Mouse (Mus musculus): ENCODE results near the gene Ogfod2. TPM values are rescaled to one million over a fixed set of nuclear protein-coding genes. Genes with fewer than 3 reads are reported as not detected.

Gene Ogfod2
- total RNA-seq, 2 experiments from 2014 or later: 6.8 to 8.8 TPM

DNA sequence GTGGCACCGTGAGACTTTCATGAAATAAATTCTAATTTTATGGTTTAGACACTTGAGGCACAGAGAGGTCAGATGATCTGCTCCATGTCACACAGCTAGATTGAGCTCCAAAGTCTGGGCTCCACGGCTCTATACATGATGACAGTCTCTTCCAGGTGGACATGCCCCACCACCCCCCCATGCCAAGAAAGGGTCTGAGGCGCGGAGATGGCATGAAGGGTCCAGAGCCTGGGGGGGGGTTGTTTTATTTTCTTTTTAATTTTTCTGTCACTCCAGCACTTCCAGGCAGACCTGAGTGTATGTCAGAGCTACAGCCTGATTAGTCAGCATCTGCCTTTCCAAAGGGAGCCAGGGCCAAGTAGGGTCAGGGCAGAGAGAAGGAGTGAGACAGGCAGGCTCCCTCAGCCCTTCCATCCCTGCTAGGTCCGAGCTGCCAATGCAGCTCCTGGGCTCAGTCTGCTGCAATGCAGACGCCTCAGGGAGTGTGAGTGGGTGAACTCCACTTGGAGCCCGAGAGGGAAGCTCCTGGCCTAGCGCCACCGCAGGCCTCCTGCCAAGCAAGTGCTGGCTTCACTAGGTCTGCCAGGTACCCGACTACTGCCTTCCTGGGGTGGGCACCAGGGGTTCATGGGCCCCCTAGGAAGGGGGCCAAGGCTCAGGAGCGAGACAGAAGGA is 18.8 kb upstream of the Ogfod2 start:
- intact Hi-C loops (cut with DNase I; ENCODE audit: low total_unique reads): no loop called here

GRCm38 (mm10) chr5:124093852-124094604 is 18.1 kb upstream of the Ogfod2 start:
- intact Hi-C loops (cut with DNase I; ENCODE audit: low total_unique reads): no loop called here
- no peak for DNase-seq

More for the DNA sequence above, 18.8 kb upstream of the Ogfod2 start:
- DNase-seq: peak; percentile 57

DNA sequence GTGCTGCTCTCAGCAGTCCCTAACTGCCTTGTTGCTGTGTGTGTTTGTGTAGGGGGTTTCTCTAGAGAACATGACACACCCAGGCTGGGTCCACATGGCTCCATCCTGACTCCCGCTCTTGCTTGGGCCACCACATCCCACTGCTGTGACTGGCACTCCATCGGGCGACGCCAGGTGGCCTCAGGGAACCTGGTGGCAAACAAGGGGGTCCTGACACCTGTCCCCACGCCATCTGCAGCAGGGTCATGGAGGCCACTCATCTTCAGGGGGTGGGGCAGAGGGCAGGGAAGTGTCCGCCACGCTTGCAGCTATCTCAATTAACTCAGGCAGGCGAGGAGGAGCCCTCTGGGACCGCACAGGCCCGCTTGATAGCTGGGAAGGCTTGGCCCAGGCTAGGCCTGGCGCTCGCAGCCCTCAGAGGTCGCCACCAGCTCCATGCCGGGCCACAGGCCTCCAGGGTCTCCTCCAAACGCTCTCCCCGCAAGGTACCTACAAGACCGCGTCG is 17.0 kb upstream of the Ogfod2 start:
- peak; percentile 31 for DNase-seq

DNA sequence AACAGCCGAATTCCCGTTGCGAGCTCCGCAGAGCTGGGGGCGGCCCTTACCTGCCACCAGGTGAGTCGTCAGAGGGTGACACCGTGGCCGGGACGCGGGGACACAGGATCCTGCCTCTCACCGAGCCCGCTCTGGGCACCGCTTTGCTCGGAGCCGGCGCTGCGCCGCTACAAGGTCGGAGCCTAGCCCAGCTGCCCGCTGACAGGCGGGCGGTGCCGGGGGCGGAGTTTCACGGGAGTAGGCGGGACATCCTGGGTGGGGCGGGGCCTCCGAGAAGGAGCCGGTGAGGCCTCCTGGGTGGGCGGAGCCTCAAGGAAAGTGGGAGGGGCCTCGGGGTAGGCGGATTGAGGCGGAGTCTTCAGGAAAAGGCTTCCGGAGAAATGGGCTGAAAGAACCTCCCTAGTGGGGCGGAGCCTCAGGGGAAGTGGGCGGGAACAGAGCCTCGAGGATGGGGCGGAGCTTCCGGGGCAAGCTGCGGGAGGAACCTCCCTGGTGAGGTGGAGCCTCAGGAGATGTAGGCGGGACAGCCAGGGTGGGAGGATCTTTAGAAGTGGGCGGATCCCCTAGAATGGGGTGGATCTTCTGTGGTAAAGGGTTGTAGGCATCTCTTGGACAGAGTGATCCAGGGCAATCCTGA is 16.4 kb upstream of the Ogfod2 start, which contains the start of gene Abcb9:
TSS of gene Abcb9 (minus strand) at position 203 of the 637 bp plus-strand sequence.
- intact Hi-C loops (cut with DNase I; ENCODE audit: low total_unique reads): no loop called here

More for the DNA sequence above, 17.0 kb upstream of the Ogfod2 start:
- intact Hi-C loops (cut with DNase I; ENCODE audit: low total_unique reads): no loop called here

DNA sequence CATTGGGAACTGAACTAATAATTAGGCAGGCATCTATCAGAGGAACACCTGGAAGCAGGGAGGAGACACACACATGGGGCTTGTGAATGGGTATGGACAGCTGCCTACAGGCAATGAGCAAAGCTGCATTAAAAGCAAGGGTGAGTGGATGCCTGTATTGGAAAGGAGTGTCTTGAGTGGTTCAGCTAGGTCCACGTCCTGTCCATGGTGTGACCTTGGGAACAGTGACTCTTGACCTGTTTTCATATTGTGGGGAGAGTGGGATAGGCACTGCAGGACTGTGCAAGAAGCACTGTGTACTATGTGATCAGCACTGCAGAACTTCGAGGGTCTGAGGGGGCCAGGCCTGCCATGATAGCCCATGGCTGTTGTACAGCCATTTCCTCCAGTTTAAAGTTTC is 13.2 kb upstream of the Ogfod2 start:
- no peak for DNase-seq
- intact Hi-C loops (cut with DNase I; ENCODE audit: low total_unique reads): no loop called here

More for the DNA sequence above, 16.4 kb upstream of the Ogfod2 start, which contains the start of gene Abcb9:
- DNase-seq: peak; percentile 95

GRCm38 (mm10) chr5:124100128-124101044 is 11.7 kb upstream of the Ogfod2 start:
- intact Hi-C loops (cut with DNase I; ENCODE audit: low total_unique reads): no loop called here
- no peak for DNase-seq

- intact Hi-C loops (cut with DNase I; ENCODE audit: low total_unique reads): no loop called here
- no peak for DNase-seq
Observed at GRCm38 (mm10) chr5:124102326-124102725, 9.8 kb upstream of the Ogfod2 start.

GRCm38 (mm10) chr5:124103020-124103419 is 9.1 kb upstream of the Ogfod2 start:
- intact Hi-C loops (cut with DNase I; ENCODE audit: low total_unique reads): no loop called here
- no peak for DNase-seq

- no peak for DNase-seq
- intact Hi-C loops (cut with DNase I; ENCODE audit: low total_unique reads): no loop called here
Observed at GRCm38 (mm10) chr5:124103552-124103951, 8.5 kb upstream of the Ogfod2 start.

DNA sequence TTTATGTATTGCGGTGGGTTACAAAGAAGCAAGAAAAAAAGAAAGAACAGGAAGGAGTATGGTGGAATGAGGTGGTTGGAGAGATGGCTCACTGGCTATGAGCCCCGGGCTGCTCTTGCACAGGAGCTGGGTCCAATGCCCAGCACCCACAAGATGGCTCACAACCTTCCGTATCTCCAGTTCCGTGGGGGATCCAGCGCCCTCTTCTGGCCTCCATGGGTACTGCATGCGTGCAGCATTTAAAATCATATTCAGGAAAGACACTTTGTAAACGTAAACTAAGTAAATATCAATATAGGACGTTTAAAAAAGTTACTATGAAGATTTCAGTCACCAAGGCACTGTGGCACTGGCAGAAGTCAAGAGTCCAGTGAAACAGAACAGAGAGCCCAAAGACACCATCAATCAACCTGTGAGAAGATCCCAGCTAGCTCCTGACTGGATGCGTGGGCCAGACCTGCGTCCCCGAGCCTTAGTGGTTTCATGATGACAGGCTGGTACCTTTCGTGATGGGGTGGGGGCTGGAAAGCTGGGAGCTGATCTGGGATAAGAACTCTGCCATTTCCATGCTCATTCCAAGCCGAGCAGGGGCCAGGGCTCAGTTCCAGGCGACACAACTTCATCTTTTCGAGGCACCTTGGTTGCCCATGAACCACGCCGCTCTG is 888 bp upstream of the Ogfod2 start:
- intact Hi-C loops (cut with DNase I; ENCODE audit: low total_unique reads): no loop called here
- DNase-seq: no peak

DNA sequence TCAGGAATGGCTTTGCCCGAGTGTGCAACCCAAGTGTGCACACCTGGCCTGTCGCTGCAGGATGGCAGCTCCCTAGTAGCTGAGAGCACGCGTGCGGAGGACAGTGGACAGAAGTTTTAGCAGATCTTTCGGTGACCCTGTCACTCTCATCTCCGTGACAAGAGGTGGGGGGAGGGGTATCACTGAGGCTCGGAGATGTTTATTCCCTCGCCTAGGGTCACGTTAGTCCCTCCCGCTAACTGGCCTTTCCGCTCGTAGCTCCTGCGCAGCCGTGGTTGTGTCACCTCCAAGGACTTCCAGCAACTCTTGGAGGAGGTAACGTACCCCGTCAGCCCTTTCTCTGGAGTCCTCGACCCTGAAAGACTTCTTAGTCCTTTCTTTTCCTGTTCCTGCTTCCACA is 434 bp downstream of the Ogfod2 start:
- intact Hi-C loops (cut with DNase I; ENCODE audit: low total_unique reads): no loop called here
- no peak for DNase-seq

GRCm38 (mm10) chr5:124113030-124113429 is 933 bp downstream of the Ogfod2 start:
- peak; percentile 51 for DNase-seq
- intact Hi-C loops (cut with DNase I; ENCODE audit: low total_unique reads): no loop called here

- DNase-seq: no peak
- intact Hi-C loops (cut with DNase I; ENCODE audit: low total_unique reads): no loop called here
Observed at GRCm38 (mm10) chr5:124114276-124115025, 2.4 kb downstream of the Ogfod2 start.

DNA sequence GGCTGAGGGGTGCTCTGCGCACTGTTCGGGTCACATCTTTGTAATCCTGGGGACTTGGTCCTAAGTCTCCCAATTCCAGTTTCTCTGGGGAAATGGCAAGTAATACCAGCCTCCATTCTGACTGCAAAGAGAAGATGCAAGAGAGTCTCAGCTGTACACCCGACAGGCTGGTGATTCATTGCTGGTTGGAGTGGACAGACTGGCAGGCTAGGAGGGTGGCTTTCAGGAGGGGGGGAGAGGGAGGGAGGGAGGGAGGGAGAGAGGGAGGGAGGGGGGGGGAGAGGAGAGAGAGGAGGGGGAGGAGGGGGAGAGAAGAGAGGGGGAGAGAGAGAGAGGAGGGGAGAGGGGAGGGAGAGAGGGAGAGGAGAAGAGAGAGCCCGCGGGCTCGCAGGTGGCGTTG is 3.4 kb downstream of the Ogfod2 start:
- no peak for DNase-seq
- intact Hi-C loops (cut with DNase I; ENCODE audit: low total_unique reads): no loop called here

DNA sequence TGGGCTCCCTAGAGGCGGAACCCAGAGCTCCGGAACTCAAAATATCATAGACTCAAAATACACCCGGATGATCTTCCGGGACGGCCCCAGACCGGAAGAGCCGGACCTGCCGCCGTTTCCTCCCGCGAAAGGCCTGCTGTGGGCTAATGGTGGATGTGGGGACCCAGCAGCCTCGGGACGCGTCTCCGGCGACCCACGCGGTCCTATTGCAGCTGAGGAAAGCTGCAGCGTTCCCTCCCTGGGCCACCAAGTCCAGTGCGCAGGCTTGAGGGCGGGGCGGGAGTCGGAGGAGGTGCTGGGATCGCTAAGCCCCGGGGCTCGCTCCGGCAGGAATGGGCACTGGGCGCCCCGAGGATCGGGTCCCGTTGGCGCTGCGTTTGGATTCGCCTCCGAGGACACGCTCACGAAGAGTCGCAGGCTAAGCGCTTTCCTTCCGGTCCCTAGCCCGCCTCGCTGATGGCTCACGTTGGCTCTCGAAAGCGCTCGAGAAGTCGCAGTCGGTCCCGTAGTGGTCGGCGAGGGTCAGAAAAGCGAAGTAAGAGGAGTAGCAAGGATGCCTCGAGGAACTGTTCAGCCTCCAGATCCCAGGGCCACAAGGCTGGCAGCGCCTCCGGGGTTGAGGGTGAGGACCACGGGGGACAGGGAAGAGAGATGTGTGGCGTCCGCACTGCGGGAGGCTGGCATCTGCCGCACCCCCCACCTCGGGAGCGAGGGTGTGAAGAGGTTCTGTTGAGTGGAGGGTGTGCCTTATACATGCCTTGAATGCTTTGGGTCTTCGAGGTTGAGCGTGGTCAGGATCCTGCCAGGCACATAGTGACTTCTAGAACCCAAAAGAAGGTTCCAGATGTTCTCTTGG is 4.1 kb downstream of the Ogfod2 start, which contains the start of gene Arl6ip4:
TSS of gene Arl6ip4 (plus strand) at position 100 of the 856 bp plus-strand sequence.
- DNase-seq: peak; percentile 71
- intact Hi-C loops (cut with DNase I; ENCODE audit: low total_unique reads): no loop called here

GRCm38 (mm10) chr5:124119204-124119603 is 7.1 kb downstream of the Ogfod2 start:
- intact Hi-C loops (cut with DNase I; ENCODE audit: low total_unique reads): no loop called here
- DNase-seq: no peak

GRCm38 (mm10) chr5:124122357-124122756 is 10.3 kb downstream of the Ogfod2 start:
- intact Hi-C loops (cut with DNase I; ENCODE audit: low total_unique reads): no loop called here

More at GRCm38 (mm10) chr5:124122357-124122756, 10.3 kb downstream of the Ogfod2 start:
- no peak for DNase-seq

Data from gastrocnemius, postnatal 14 days (tissue).